Mouse (Mus musculus) kidney, postnatal 4 days (tissue): ENCODE measurements at regions not wholly inside any gene's neighbourhood (a gene's known extent, or its start where the extent isn't known, plus 50 kb on each side); places are given as distances from the start of the nearest gene placed in this dataset.

ENCODE experiments used
- DNase-seq, 2 experiments: peaks; one replicate each; pipeline ENCODE4 v3.0.0; 2021; ENCODE audit warnings: mixed read lengths in 2 of 2

DNA sequence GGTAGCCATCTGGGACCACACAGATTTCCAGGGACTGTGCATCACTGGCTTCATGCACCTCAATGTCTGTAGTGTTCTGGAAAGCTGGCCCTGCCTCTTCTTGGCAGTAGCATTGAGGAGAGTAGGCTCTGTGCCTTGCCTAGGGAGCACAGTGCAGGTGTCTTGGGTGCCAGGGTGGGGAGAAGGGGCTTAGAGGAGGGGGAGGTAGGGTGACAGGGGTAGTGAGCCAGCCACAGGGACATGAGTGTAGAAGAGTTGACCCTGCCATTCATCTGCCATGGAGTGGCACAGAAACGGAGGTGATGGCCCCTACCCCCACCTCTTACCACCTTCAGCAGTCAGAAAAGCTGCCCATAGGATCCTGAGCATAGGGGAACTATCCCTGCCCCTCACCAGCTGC is 235.4 kb upstream of the Gli3 start:
- DNase-seq, result no peak
